Mouse (Mus musculus) spleen, postnatal 10 days (tissue): ENCODE measurements around the gene Phf6.

ENCODE experiments used
- DNase-seq, 2 experiments: peaks; one replicate each; pipeline ENCODE4 v3.0.0; 2021 to 2022; ENCODE audit warnings: low spot score in 2 of 2

The Phf6 gene

DNA sequence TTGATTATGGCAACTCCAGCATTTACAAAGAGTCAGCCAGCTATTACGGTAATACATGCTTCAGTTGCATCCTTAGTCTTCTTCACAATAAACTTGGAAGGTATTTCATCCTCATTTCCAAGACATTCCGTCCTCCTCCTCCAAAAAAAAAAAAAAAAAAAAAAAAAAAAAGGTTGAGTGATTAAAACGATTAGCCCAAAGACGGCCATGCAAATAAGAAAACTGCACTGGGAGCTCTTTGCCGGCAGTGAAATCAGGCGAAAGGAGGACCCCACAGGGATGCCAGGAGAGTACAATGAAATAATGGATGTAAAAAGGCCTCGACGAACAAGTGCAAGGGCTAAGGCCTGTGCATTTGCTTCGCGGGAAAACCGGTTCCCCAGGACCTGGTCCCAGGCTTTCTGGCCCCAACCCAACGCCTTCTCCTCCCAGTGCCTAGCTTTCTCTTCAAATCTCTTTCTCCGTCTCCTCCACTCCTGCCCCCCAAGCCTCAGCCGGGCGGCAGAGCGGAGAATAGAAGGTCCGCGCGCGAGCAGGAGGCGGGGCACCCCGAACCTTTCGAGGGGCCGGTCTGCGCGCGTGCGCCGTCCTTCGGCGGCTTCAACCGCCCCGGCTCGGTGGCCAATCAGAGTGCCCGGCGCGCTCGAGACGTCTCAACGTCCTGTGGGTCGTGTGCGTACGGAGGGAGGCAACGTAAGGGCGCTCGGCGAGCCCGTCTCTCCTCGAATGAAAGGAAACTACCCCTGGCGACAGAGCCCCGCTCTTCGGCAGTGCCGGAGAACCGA lies at the start of gene Phf6:
Phf6 (plus strand) TSS at position 680 of the 785 bp plus-strand sequence.
- peak; percentile 70 to 92 for DNase-seq

DNA sequence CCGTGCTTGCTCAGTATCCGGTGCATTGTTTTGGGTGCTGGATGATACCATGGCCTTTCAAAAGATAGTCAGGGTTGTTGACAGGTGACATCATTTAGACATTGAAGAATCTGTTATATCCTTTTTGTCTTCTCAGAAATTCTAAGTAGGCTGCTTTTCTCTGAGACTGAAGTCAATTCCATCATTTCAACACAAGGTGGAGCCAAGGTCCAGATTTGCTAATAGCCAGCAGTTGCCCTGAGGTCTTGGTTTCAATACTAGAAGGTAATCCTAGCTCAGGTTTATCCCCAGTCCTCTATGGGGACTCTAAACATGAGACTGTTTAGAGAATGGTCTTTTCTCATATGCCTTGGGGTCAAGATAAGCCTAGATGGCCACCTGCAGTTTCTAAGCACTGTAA lies 47.9 kb upstream of the Phf6 start:
- DNase-seq, result no peak

DNA sequence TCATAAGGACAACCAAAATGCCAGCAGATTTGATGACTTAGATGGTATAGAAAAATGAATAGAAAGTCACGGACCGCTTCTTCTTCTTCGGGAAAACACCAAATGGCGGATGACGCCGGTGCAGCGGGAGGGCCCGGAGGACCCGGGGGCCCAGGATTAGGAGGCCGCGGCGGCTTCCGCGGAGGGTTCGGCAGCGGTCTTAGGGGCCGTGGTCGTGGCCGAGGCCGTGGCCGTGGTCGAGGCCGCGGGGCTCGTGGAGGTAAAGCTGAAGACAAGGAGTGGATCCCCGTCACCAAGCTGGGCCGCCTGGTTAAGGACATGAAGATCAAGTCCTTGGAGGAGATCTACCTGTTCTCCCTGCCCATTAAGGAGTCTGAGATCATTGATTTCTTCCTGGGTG lies 13.6 kb upstream of the Phf6 start:
- peak in 1 of 2 experiments; percentile 11 for DNase-seq

GRCm38 (mm10) chrX:52912372-52912728 lies 284 bp downstream of the Phf6 start:
- no peak for DNase-seq

GRCm38 (mm10) chrX:52912826-52913701 lies 998 bp downstream of the Phf6 start:
- DNase-seq, result peak; percentile 9 to 11

DNA sequence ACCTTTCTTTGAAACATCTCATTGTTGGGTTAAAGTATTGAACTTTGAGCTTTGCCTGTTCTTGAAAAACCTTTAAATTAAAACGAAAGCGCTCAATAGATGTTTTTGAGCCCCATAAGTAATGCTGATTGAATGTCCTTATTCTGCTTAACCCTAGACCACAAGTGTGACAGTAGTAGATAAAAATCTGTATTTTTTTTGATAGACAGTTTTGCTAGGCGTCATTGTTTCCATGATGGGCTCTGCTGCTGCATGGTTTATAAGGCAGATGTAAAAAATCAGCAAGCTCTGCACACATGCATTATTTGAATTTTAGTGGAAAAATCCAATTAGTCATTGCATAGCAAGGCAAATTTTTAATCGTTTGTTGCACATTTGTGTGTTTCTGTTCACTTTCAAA lies 1.8 kb downstream of the Phf6 start:
- no peak for DNase-seq

DNA sequence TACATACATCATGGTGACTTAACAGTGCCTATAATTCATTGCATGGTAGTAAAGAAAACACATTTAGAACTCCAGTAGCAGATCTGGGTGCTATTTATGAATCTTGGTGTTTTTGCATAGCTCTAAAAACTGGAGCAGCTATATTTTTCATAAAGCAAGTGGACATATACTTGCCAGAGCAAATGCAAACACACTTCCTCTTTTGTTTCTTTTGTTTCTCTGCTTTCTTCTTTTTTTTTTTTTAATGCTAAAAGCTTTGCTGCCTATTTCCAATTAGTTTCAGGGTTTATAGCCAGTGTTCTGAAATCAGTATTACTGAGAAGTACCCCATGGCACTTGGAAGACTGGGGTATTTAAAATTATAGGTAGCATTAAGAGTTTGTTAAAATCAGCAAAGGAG lies 2.6 kb downstream of the Phf6 start:
- no peak for DNase-seq

DNA sequence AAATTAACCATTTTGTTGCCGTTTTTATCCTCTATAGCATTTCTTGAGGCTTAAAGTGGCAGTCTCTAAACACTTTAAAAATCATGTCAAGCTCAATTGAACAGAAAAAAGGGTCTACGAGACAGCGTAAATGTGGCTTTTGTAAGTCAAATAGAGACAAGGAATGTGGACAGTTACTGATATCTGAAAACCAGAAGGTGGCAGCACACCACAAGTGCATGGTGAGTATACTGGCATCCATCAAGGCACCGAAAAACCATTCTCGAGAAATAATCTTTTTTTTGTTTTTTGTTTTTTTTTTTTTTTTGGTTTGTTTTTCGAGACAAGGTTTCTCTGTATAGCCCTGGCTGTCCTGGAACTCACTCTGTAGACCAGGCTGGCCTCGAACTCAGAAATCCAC lies 4.5 kb downstream of the Phf6 start:
- peak in 1 of 2 experiments; percentile 13 for DNase-seq

DNA sequence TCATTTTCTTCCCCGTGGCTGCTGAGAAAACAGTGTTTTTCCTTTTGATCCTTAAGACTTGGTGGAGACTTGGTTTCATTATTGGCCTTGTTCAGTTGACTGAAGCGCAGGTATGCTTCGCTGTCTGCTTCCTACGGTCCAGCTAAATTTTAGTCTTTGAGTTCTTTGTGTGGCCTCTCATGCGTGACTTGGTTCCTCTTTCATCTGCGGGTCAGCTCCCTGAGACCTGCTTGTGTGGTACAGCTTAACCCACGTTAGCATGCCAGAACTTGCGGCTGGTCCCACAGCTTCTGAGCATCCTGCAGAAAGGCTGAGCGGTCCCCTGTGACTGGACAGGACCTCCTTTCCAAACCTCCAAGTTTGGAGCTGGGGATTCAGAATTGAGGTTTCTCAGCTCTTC lies 14.7 kb downstream of the Phf6 start:
- peak in 1 of 2 experiments; percentile 41 for DNase-seq

DNA sequence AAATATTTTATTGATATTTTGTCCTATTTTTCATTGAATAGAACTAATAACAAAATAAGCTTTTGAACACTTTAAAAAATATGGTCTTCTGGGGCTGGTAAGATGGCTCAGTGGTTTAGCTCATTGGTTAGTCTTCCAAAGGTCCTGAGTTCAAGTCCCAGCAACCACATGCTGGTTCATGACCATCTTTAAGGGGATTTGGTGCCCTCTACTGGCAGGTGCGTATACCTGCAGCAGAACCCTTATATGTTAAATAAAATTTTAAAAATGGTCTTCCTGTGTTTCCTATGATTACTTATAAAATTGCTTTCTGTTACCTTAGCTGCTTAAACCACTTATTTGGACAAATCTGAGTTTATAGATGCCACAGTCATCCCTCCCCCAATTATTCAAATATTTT lies 16.8 kb downstream of the Phf6 start:
- DNase-seq, result peak; percentile 9 to 59

- no peak for DNase-seq
Measured at GRCm38 (mm10) chrX:52929779-52930178, 17.7 kb downstream of the Phf6 start.

DNA sequence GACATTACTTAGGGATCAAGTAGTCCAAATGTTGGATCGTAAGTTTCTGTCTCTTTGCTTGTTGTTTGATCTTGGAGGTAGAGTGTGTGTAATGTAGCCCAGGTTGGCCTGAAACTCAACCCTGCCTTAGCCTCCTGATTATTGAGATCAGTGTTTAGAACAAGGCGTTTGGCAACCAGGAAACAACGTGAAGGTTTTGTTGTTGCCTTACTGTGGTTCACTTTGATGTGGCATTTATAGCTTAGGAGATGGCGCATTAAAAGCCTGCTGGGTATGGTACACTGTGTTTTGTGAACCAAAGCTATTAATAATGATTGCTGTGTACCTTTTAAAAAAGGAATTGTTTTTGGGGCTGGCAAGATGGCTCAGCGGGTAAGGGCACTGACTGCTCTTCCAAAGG lies 18.1 kb downstream of the Phf6 start:
- no peak for DNase-seq

- no peak for DNase-seq
Measured at GRCm38 (mm10) chrX:52932161-52932560, 20.1 kb downstream of the Phf6 start.

- no peak for DNase-seq
Measured at GRCm38 (mm10) chrX:52934496-52934895, 22.4 kb downstream of the Phf6 start.

DNA sequence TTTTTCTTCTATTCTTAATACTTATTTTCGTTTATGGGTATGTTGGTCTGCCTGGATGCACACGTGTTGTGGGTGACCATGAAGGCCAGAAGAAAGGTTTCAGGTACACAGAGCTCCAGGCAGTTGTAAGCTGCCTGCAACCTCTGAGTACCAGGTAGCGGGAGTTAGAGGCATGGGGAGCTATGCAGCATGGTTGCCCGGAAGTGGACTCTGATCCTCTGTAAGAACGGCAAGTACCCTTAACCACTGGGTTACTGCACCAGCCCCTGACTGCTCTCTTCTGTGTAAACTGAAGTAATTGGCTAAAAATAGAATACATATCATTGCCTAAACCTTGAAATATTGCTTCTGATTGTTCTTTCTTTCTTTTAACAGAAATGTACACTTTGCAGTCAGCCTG lies 33.4 kb downstream of the Phf6 start:
- DNase-seq, result no peak

DNA sequence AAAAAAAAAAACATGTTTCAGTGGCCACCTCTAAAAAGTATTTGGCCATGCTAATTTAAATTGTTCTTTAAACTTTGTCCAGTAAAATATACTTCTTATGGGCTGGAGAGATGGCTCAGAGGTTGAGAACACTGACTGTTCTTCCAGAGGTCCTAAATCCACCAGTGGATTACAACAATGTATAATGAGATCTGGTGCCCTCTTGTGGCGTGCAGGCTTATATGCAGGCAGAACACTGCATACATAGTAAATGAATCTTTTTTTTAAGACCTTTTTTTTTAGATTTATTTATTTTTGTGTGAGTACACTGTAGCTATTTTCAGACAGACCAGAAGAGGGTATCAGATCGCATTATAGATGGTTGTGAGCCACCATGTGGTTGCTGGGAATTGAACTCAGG lies 37.6 kb downstream of the Phf6 start:
- peak in 1 of 2 experiments; percentile 58 for DNase-seq

DNA sequence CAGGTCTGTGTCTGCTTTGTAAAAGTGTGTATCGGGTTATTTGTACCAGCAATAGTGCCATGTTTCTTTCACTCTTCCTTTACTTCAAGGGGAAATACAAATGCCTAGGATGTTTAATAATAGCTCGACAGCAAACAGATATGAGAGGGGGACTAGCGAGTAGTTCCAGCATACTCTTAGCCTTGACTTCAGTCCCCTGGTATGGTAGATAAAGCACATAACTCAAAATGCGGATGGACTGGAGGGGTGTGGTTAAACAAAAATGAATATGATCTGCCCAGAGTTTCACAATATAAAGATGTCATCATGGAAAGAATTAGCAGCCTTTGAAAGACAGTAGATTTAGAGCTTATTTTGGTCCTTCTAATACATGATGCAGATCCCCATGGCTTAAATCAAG lies 44.9 kb downstream of the Phf6 start:
- DNase-seq, result no peak

DNA sequence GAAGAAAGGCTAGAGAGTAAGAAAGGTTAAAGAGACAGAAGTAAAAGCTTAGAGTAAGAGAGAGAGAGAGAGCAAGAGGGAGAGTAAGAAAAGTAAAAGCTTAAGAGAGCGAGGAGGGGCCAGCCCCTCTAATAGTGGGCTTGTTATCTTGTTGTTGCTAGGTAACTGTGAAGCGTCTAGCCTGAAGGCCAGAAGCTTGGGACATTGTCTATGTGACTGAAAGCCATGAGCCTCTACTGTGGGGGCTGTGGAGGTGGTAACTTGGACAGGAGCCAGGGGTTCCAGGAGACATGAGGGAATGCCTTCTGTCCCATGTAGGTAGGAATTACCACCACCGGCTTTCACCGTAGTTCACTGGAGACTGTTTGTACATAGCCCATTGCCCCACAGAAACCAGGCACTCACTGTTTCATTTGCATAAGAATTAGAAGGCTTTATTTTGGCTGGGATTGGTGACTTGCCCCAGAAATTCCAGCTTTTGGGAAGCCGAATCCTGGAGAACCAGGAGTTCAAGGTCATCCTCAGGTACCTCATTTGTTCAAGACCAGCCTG lies 49.6 kb downstream of the Phf6 start:
- DNase-seq, result no peak

GRCm38 (mm10) chrX:52965149-52965548 lies 53.1 kb downstream of the Phf6 start:
- DNase-seq, result no peak

GRCm38 (mm10) chrX:52971211-52972006 lies 59.3 kb downstream of the Phf6 start:
- peak; percentile 38 to 79 for DNase-seq

DNA sequence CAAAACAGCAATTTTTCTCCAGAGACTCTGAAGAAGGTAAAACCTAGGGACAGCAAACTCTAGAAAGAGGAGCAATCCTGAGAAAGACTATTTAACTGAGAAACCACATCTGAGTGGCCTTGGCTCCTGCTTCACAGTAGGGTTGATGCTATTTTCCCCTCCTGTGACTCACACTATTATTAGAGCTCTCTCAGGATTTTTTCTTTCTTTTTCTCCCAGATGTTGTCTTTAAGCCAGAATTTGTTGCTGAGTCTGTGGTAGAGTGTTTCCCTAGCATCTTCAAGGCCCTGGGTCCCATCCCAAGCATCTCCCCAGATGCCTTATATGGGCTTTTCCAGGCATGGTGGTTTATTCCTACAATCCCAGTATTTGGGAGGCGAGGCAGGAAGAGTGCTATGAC lies 60.1 kb downstream of the Phf6 start:
- DNase-seq, result no peak

DNA sequence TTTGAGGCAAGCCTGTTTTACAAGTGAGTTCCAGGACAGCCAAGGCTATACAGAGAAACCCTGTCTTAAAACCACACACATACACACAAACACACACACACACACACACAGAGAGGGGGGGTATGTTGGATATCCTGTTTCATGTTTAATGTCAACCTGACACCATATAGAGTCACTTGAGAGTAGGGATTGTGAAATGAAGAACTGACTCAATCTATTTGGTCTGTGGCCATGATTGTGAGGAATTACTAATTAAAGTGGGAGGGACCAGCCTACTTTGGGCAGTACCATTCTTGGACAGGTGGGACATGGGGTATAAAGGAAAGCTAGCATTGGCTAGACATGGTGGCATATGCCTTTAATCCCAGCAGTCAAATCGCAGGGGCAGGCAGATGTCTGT lies 60.6 kb downstream of the Phf6 start:
- DNase-seq, result no peak
